14 mouse cellular contexts compared by ENCODE assay signal in the genomic region with DNA sequence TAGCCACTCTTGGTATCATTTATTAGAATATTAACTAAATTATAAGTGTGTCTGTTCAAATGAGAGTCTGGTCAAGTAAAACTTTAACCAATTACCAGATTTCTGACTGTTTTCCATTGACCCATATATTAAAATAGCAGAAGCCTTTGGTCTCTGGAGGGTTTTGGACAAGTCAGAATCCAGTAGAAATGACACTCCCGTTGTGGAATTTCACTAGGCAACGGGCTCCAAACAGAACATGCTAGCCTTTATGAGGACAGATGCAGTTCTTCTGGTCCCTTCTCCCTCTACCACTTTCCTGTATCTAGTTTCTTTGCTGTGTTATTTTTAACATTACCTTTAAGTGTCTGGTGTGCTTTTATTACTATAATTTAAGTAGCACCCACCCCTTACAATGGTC. TPM values are rescaled to one million over a fixed set of nuclear protein-coding genes. Genes with fewer than 3 reads are reported as not detected.
"Had no signal": no experiment of that assay in that cellular context is flagged by ENCODE, and none has a peak within 500 bp of the region (broad histone marks: within the 10 kb centered on the region; RNA-seq: fewer than 3 reads in every experiment).

No protein-coding gene starts in this region.

- H3K36me3 ChIP-seq: limb, embryonic 15.5 days; liver, embryonic 12.5 days; lung, embryonic 15.5 days; midbrain, embryonic 10.5 days; neural tube, embryonic 15.5 days had no signal

- H3K27me3 ChIP-seq: limb, embryonic 15.5 days; liver, embryonic 12.5 days; lung, embryonic 15.5 days; neural tube, embryonic 15.5 days had no signal

- H3K27ac ChIP-seq: limb, embryonic 15.5 days; liver, embryonic 12.5 days; lung, embryonic 15.5 days; midbrain, embryonic 10.5 days; neural tube, embryonic 15.5 days had no signal

- H3K4me3 ChIP-seq: limb, embryonic 15.5 days; liver, embryonic 12.5 days; lung, embryonic 15.5 days; midbrain, embryonic 10.5 days; myocyte; neural tube, embryonic 15.5 days had no signal

- DNase-seq: kidney, postnatal 14 days; left cerebral cortex, postnatal 4 days; lung, postnatal 4 days; midbrain, embryonic 14.5 days; right cerebral cortex, adult 18-20 months; right cerebral cortex, postnatal 25 days; thymus, postnatal 4 days had no signal

- H3K9me3 ChIP-seq: limb, embryonic 15.5 days; lung, embryonic 15.5 days; midbrain, embryonic 10.5 days; neural tube, embryonic 15.5 days had no signal

- H3K4me2 ChIP-seq: limb, embryonic 15.5 days; liver, embryonic 12.5 days; lung, embryonic 15.5 days; neural tube, embryonic 15.5 days had no signal

- H3K4me1 ChIP-seq: liver, embryonic 12.5 days; midbrain, embryonic 10.5 days; neural tube, embryonic 15.5 days had no signal

- H3K9ac ChIP-seq: limb, embryonic 15.5 days; liver, embryonic 12.5 days; lung, embryonic 15.5 days; neural tube, embryonic 15.5 days had no signal

- ATAC-seq: liver, embryonic 12.5 days had no signal

RNA-seq across cellular contexts. Expression of gene Mlph, which starts 44.3 kb away (rescaled TPM):
- total RNA-seq: megakaryocyte, adult 5-6 weeks had no signal
- polyA plus RNA-seq: liver, embryonic 12.5 days had no signal
